Mouse (Mus musculus) brain, embryonic 14.5 days (tissue): Measurements from ENCODE around the gene Chp2.

Experiments used
- CTCF ChIP-seq: fragments of 200-500 bp; IDR thresholded peaks from 2 replicates; pipeline ENCODE4 v1.5.1; 2012; ENCODE audit warnings: inconsistent platforms, mild to moderate bottlenecking, moderate library complexity, borderline replicate concordance; ENCODE audit not compliant: insufficient read depth, insufficient read length; ENCODE audit errors: extremely low read depth
- POLR2A ChIP-seq: fragments of 200-500 bp; IDR thresholded peaks from 2 replicates; pipeline ENCODE4 v1.6.1; 2012; ENCODE audit warnings: mild to moderate bottlenecking, inconsistent platforms, borderline replicate concordance; ENCODE audit not compliant: poor library complexity, insufficient read depth, insufficient read length, severe bottlenecking; ENCODE audit errors: extremely low read depth

DNA sequence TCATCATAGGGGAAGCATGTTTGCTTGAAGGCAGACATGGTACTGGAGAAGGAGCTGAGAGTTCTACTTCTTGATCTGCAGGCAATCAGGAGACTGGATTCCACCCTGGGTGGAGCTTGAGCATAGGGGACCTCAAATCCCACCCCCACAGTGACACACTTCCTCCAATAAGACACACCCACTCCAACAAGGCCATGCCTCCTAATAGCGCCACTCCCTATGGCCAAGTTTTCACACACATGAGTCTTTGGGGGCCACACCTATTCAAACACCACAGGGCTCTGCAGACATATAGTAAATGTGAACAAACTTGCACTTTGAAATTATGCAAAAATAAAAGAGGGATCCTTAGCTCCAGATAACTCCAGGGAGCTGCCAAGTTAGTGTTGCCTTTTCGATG lies 19.6 kb downstream of the Chp2 start:
- TF ChIP-seq CTCF (no peak), POLR2A (no peak)
